Mouse (Mus musculus) liver, embryonic 13.5 days (tissue): ENCODE measurements around the gene Alkbh2. TPM values are rescaled to one million over a fixed set of nuclear protein-coding genes. Genes with fewer than 3 reads are reported as not detected.

Experiments
- ATAC-seq: fragments of 200-750 bp; cut with Nextera tagmentation; 2 replicates; pipeline ENCODE4 v1.8.0; 2017; ENCODE audit warnings: low read depth, mild to moderate bottlenecking, moderate number of reproducible peaks, moderate library complexity
- DNase-seq: peaks from one replicate; pipeline ENCODE4 v3.0.0; 2022
- H3K27ac ChIP-seq: fragments of 300-500 bp; sonication (generic); 2 replicates; pipeline ENCODE4 v1.5.1; 2015; ENCODE audit warnings: moderate library complexity, mild to moderate bottlenecking, inconsistent platforms
- H3K27me3 ChIP-seq: fragments of 300-500 bp; sonication (generic); 2 replicates; pipeline ENCODE4 v1.6.1; 2015; ENCODE audit warnings: mild to moderate bottlenecking, inconsistent platforms
- H3K36me3 ChIP-seq: fragments of 300-500 bp; sonication (generic); 2 replicates; pipeline ENCODE4 v1.6.1; 2015; ENCODE audit warnings: mild to moderate bottlenecking, inconsistent platforms
- H3K4me1 ChIP-seq: fragments of 300-500 bp; sonication (generic); replicated peaks from 2 replicates; pipeline ENCODE4 v1.6.1; 2015; ENCODE audit warnings: inconsistent platforms
- H3K4me2 ChIP-seq: fragments of 300-500 bp; sonication (generic); 2 replicates; pipeline ENCODE4 v1.6.1; 2015; ENCODE audit warnings: inconsistent platforms, mild to moderate bottlenecking, moderate library complexity
- H3K4me3 ChIP-seq: fragments of 300-500 bp; sonication (generic); replicated peaks from 2 replicates; pipeline ENCODE4 v1.5.1; 2015; ENCODE audit warnings: mild to moderate bottlenecking, inconsistent platforms
- H3K9ac ChIP-seq: fragments of 300-500 bp; sonication (generic); 2 replicates; pipeline ENCODE4 v1.6.1; 2015; ENCODE audit warnings: mild to moderate bottlenecking, inconsistent platforms
- H3K9me3 ChIP-seq: fragments of 300-500 bp; sonication (generic); replicated peaks from 2 replicates; pipeline ENCODE4 v1.6.1; 2016; ENCODE audit warnings: inconsistent platforms
- WGBS: fragments of 180-500 bp; shearing (Covaris S2); methylation state at CpG from one replicate; pipeline ENCODE4 v1.1.7; 2015; ENCODE audit not compliant: insufficient replicate concordance; 5-methylcytosine and 5-hydroxymethylcytosine counted together
- polyA plus RNA-seq: library from polyadenylated mRNA; unstranded; fragments of >200 nt; fragmentation: Nextera tagmentation; extraction: Ambion mirVana; gene quantifications from 2 replicates; pipeline ENCODE4 v1.2.1, GENCODE M21; 2015

Alkbh2 gene
- polyA plus RNA-seq, 1 experiment from 2014 or later = 4.5 TPM

GRCm38 (mm10) chr5:114161424-114161823 lies 33.4 kb upstream of the Alkbh2 start:
- H3K27me3 ChIP-seq = peaks cover 4% of the 10 kb centered on the region; the same call in 1 of the 2 replicates
- DNase-seq = no peak

DNA sequence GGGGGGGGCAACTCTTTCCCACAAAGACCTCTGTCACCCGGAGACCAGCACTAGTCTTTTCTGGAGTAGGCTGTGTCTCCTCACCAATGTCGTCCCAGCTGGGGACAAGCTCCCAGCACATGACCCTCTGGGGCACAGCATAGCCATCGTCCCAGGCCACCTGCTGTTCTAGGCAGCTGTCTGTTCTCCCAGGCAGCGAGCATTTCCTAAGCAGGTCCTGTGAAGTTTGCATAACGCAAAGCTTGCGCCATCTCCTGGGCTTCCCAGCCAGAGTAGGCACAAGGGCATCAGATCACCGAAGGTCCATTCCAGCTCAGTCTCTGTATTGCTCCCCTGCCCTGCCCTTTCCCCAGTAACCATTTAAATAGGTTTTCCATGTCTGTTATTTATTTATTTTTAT lies 29.2 kb upstream of the Alkbh2 start:
- ATAC-seq = no peak
- H3K27ac ChIP-seq = no peak overlapping the region
- H3K4me3 ChIP-seq = no peak overlapping the region
- no peak overlapping the region for H3K9ac ChIP-seq
- H3K4me1 ChIP-seq = peaks cover 4% of the 10 kb centered on the region
- DNase-seq = no peak
- H3K9me3 ChIP-seq = no peaks in the 10 kb centered on the region
- 48% methylated on average over 7 of the region's 7 CpGs for WGBS
- H3K27me3 ChIP-seq = no peaks in the 10 kb centered on the region
- H3K4me2 ChIP-seq = no peak overlapping the region
- no peaks in the 10 kb centered on the region for H3K36me3 ChIP-seq

More at GRCm38 (mm10) chr5:114161424-114161823, 33.4 kb upstream of the Alkbh2 start:
- Histone ChIP-seq H3K4me3 (no peak overlapping the region), H3K4me2 (no peak overlapping the region), H3K36me3 (no peaks in the 10 kb centered on the region), H3K27ac (no peak overlapping the region), H3K4me1 (no peaks in the 10 kb centered on the region), H3K9ac (no peak overlapping the region), H3K9me3 (no peaks in the 10 kb centered on the region)
- no peak for ATAC-seq
- WGBS = 65% methylated on average over 6 of the region's 6 CpGs

DNA sequence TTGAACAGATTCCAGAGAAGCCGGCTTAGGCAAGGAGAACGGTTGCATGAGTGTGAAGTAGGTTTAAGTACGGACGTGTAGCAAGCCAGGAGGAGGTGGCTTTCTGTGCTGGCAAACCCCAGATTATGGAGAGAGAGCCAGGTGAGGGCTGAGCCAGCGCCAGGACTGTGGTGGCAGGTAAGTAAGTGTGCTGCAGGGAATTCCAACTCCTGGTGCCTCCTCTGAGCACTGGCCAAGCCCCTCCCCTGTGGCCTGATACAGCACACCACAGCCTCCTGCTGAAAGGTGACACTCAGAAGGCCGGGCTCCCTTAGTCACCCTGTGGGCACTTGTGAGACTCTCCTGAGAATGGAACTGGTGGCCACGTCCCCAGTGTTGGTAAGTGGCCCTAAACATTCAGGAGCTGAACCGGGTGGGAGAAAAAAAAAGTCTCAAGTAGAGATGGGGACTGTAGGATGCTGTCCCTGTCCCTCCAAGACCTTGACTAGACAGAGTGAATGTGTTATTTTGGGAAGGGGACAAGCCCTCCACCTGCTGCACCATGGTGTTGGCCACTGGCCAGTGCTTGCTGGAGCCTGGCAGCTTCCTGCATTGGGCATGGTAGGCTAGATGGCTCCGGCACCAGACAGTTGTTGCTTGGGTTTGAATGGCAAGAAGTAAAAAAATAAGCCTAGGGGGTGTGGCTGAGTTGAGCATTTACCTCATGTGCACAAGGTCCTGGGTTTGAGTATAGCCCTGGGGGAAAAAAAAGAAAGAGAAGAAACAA lies 27.3 kb upstream of the Alkbh2 start:
- no peak for ATAC-seq
- Histone ChIP-seq H3K9ac (no peak overlapping the region), H3K27me3 (no peaks in the 10 kb centered on the region), H3K4me3 (no peak overlapping the region), H3K27ac (no peak overlapping the region), H3K4me2 (no peak overlapping the region), H3K36me3 (no peaks in the 10 kb centered on the region), H3K9me3 (no peaks in the 10 kb centered on the region), H3K4me1 (peaks cover 10% of the 10 kb centered on the region)
- DNase-seq = no peak
- 50% methylated on average over 9 of the region's 9 CpGs for WGBS

GRCm38 (mm10) chr5:114154765-114155164 lies 26.7 kb upstream of the Alkbh2 start:
- no peak for DNase-seq
- H3K9me3 ChIP-seq = no peaks in the 10 kb centered on the region
- H3K4me3 ChIP-seq = no peak overlapping the region
- H3K9ac ChIP-seq = no peak overlapping the region
- H3K27ac ChIP-seq = no peak overlapping the region
- no peaks in the 10 kb centered on the region for H3K27me3 ChIP-seq
- no peaks in the 10 kb centered on the region for H3K36me3 ChIP-seq
- no peak for ATAC-seq
- H3K4me2 ChIP-seq = no peak overlapping the region
- H3K4me1 ChIP-seq = peaks cover 10% of the 10 kb centered on the region
- 60% methylated on average over 5 of the region's 5 CpGs for WGBS

DNA sequence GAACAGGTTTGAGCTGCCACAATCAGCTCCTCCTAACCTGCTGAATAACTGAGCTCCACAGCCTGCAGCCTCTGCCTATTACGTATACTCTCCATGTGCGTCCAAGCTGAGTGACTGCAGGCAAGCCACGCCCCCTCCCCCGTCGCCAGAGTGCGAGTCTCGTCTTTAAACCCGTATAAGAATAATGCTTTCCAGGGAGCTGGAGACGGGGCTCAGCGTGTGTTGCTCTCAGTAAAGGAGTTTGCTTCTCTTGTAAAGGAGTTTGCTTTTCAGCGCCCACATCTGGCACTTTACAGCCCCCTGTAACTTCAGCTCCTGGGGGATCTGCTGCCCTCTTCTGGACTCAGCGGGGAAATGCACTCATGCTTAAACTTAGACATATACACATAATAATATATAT lies 25.5 kb upstream of the Alkbh2 start:
- H3K36me3 ChIP-seq = no peaks in the 10 kb centered on the region
- H3K4me2 ChIP-seq = peak overlapping the region; percentile 39; the same call in 1 of the 2 replicates

GRCm38 (mm10) chr5:114152359-114153092 lies 24.5 kb upstream of the Alkbh2 start:
- no peak overlapping the region for H3K27ac ChIP-seq
- no peaks in the 10 kb centered on the region for H3K27me3 ChIP-seq
- 68% methylated on average over 12 of the region's 12 CpGs for WGBS
- ATAC-seq (no peak), DNase-seq (no peak)
- H3K9ac ChIP-seq = no peak overlapping the region
- H3K4me1 ChIP-seq = peaks cover 10% of the 10 kb centered on the region
- no peaks in the 10 kb centered on the region for H3K9me3 ChIP-seq
- H3K36me3 ChIP-seq = no peaks in the 10 kb centered on the region
- H3K4me2 ChIP-seq = no peak overlapping the region
- H3K4me3 ChIP-seq = no peak overlapping the region

More for the DNA sequence above, 25.5 kb upstream of the Alkbh2 start:
- Histone ChIP-seq H3K4me1 (peaks cover 10% of the 10 kb centered on the region), H3K4me3 (peak overlapping the region; percentile 27; the same call in 1 of the 2 replicates), H3K27me3 (no peaks in the 10 kb centered on the region), H3K9ac (no peak overlapping the region), H3K27ac (no peak overlapping the region), H3K9me3 (no peaks in the 10 kb centered on the region)
- ATAC-seq = no peak
- 9% methylated on average over 12 of the region's 12 CpGs for WGBS
- DNase-seq = peak; percentile 10

- Histone ChIP-seq H3K9ac (no peak overlapping the region), H3K36me3 (no peaks in the 10 kb centered on the region), H3K9me3 (no peaks in the 10 kb centered on the region), H3K4me3 (no peak overlapping the region), H3K4me1 (peaks cover 12% of the 10 kb centered on the region), H3K4me2 (no peak overlapping the region), H3K27ac (no peak overlapping the region), H3K27me3 (no peaks in the 10 kb centered on the region)
- DNase-seq (no peak), ATAC-seq (no peak)
- WGBS = 70% methylated on average over 14 of the region's 14 CpGs
Measured at GRCm38 (mm10) chr5:114147043-114147972, 19.3 kb upstream of the Alkbh2 start.

DNA sequence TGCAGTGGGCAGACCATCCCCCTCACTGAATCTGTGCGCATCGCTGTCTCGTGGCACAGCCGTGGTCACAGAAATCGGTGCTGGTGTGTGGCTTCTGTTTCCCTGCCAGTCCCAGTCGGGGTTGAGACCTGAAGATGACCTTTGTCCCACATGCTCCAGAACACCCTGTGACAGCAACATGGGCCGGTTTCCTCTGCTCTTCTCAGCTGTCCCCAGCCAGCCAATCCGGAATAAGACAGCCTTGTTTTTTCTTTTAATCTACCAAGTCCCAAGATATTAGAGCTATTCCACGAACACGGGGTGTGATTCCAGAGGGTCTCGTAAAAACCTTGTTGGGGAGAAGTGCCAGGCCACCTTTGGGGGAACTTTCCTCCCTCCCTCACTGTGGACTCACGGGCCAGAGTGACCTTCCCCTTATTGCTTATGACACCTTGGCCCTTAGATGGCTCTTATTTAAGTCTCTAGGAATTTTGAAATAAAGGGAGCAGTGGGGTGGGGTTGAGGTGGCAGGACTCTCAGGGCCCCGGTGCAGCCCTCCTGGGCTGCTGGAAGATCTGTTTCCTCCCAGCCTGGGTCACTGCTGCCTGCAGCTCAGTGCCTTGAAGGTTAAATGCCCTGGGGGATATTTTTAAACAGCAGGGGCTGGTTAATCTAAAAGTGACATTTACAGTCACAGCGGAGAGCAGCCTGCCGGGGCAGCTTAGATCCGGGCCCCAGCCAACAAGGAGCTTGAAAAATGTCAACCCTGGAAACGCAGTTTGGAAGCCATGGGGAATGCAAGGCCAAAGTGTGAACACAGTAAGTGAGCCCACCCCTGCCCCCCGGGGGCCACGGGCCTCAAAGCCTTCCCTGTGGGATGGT lies 18.2 kb upstream of the Alkbh2 start, which contains the start of gene Acacb:
Acacb (plus strand) TSS at position 508 of the 861 bp plus-strand sequence.
- no peak within 1 kb of the TSS for H3K4me3 ChIP-seq
- no peaks in the 10 kb centered on the region for H3K27me3 ChIP-seq
- peaks cover 6% of the 10 kb centered on the region; the same call in 1 of the 2 replicates for H3K4me1 ChIP-seq
- no peak for ATAC-seq
- H3K9ac ChIP-seq = no peak within 1 kb of the TSS
- no peak within 1 kb of the TSS for H3K4me2 ChIP-seq
- 42% methylated on average over 19 of the region's 19 CpGs for WGBS
- H3K27ac ChIP-seq = no peak within 1 kb of the TSS
- no peaks in the 10 kb centered on the region for H3K36me3 ChIP-seq
- no peaks in the 10 kb centered on the region for H3K9me3 ChIP-seq
- DNase-seq = no peak

GRCm38 (mm10) chr5:114139175-114139574 lies 11.2 kb upstream of the Alkbh2 start:
- H3K4me2 ChIP-seq = no peak overlapping the region
- no peak overlapping the region for H3K4me3 ChIP-seq
- no peaks in the 10 kb centered on the region for H3K9me3 ChIP-seq
- H3K27me3 ChIP-seq = no peaks in the 10 kb centered on the region
- ATAC-seq (peak; percentile 58), DNase-seq (no peak)
- peaks cover 41% of the 10 kb centered on the region for H3K36me3 ChIP-seq
- 66% methylated on average over 9 of the region's 9 CpGs for WGBS
- no peak overlapping the region for H3K9ac ChIP-seq
- H3K4me1 ChIP-seq = peaks cover 17% of the 10 kb centered on the region
- no peak overlapping the region for H3K27ac ChIP-seq
